Mouse (Mus musculus): ENCODE measurements around the gene Dpy19l1. TPM values are rescaled to one million over a fixed set of nuclear protein-coding genes. Genes with fewer than 3 reads are reported as not detected.

Dpy19l1 gene
- total RNA-seq, 2 experiments from 2014 or later = 6.3 to 8.1 TPM

- no peak for DNase-seq
Observed at GRCm38 (mm10) chr9:24470166-24470565, 32.8 kb downstream of the Dpy19l1 start.

GRCm38 (mm10) chr9:24467186-24467585 is 35.8 kb downstream of the Dpy19l1 start:
- DNase-seq = no peak

- DNase-seq = no peak
Observed at GRCm38 (mm10) chr9:24466649-24467048, 36.3 kb downstream of the Dpy19l1 start.

- no peak for DNase-seq
Observed at GRCm38 (mm10) chr9:24461379-24461961, 41.5 kb downstream of the Dpy19l1 start.

GRCm38 (mm10) chr9:24453833-24454232 is 49.1 kb downstream of the Dpy19l1 start:
- DNase-seq = no peak

GRCm38 (mm10) chr9:24450976-24451375 is 52.0 kb downstream of the Dpy19l1 start:
- no peak for DNase-seq

GRCm38 (mm10) chr9:24450524-24450923 is 52.4 kb downstream of the Dpy19l1 start:
- no peak for DNase-seq

GRCm38 (mm10) chr9:24434901-24435300 is 68.0 kb downstream of the Dpy19l1 start:
- DNase-seq = no peak

GRCm38 (mm10) chr9:24429721-24430120 is 73.2 kb downstream of the Dpy19l1 start:
- DNase-seq = no peak

GRCm38 (mm10) chr9:24425679-24426078 is 77.3 kb downstream of the Dpy19l1 start:
- no peak for DNase-seq

GRCm38 (mm10) chr9:24423241-24423640 is 79.7 kb downstream of the Dpy19l1 start:
- DNase-seq = no peak

- DNase-seq = no peak
Observed at GRCm38 (mm10) chr9:24421888-24422287, 81.1 kb downstream of the Dpy19l1 start.

- DNase-seq = no peak
Observed at GRCm38 (mm10) chr9:24421221-24421620, 81.7 kb downstream of the Dpy19l1 start.

GRCm38 (mm10) chr9:24420144-24420543 is 82.8 kb downstream of the Dpy19l1 start:
- DNase-seq = no peak

GRCm38 (mm10) chr9:24418281-24418680 is 84.7 kb downstream of the Dpy19l1 start:
- no peak for DNase-seq

GRCm38 (mm10) chr9:24411483-24411882 is 91.5 kb downstream of the Dpy19l1 start:
- no peak for DNase-seq

GRCm38 (mm10) chr9:24410439-24410838 is 92.5 kb downstream of the Dpy19l1 start:
- no peak for DNase-seq

- no peak for DNase-seq
Observed at GRCm38 (mm10) chr9:24407992-24408391, 94.9 kb downstream of the Dpy19l1 start.

- DNase-seq = peak; percentile 3 to 8
Observed at GRCm38 (mm10) chr9:24394146-24394545, 108.8 kb downstream of the Dpy19l1 start.

GRCm38 (mm10) chr9:24390807-24391370 is 112.1 kb downstream of the Dpy19l1 start:
- DNase-seq = no peak

- no peak for DNase-seq
Observed at GRCm38 (mm10) chr9:24387230-24387629, 115.7 kb downstream of the Dpy19l1 start.

GRCm38 (mm10) chr9:24379321-24379720 is 123.6 kb downstream of the Dpy19l1 start:
- peak in 1 of 2 experiments; percentile 1 for DNase-seq

GRCm38 (mm10) chr9:24378848-24379247 is 124.1 kb downstream of the Dpy19l1 start:
- DNase-seq = no peak
